Mouse (Mus musculus) cortical plate, adult 2 months (tissue): ENCODE measurements around the gene Sorcs3.
A peak's percentile ranks its signal among the peaks of the same experiment; 100 is the strongest.

Experiments used
- CTCF ChIP-seq: fragments of 200-500 bp; IDR thresholded peaks from 2 replicates; pipeline ENCODE4 v1.5.1; 2011; ENCODE audit warnings: mild to moderate bottlenecking, control low read depth, low read length; ENCODE audit not compliant: insufficient read depth; ENCODE audit errors: extremely low read depth
- POLR2A ChIP-seq: fragments of 200-500 bp; IDR thresholded peaks from 2 replicates; pipeline ENCODE4 v1.6.1; 2011; ENCODE audit warnings: mild to moderate bottlenecking, low read length, control low read depth; ENCODE audit not compliant: insufficient read depth; ENCODE audit errors: extremely low read depth

- TF ChIP-seq CTCF (no peak), POLR2A (0 out of 2 replicates have a peak, but pooled peaks have one; percentile 12)
These were observed 162.2 kb downstream of the Sorcs3 start for GRCm38 (mm10) chr19:48368056-48368455.
